Mouse (Mus musculus) liver, embryonic 14.5 days (tissue): Measurements from ENCODE around the gene Gm4450.

Experiments
- CTCF ChIP-seq: IDR thresholded peaks from 2 replicates; pipeline ENCODE4 v1.5.1; 2016; ENCODE audit warnings: antibody characterized with exemption, low read depth, control low read depth
- EP300 ChIP-seq: IDR thresholded peaks from 2 replicates; pipeline ENCODE4 v1.6.1; 2016; ENCODE audit warnings: antibody characterized with exemption, low read depth

DNA sequence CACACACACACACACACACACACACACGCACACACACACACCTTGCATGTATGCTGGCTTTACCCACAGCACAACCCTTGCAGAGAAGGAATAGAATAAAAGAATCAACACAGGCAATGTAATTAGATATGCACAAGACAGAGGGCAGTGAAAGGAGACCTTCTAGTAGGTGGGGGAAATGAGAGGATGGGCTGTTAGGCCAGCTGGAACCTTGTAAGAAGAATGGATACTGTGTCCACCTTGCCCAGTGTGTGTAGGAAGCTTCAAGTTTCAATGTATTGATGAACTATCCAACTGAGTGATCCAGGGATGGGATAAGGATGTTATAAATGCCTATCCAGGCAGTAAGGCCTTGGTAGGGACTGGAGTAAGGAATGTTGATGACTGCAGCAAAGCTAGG lies 21.9 kb downstream of the Gm4450 start:
- TF ChIP-seq CTCF: no peak
- no peak for TF ChIP-seq EP300
